Mouse (Mus musculus): Measurements from ENCODE around the gene Tigd3.

DNA sequence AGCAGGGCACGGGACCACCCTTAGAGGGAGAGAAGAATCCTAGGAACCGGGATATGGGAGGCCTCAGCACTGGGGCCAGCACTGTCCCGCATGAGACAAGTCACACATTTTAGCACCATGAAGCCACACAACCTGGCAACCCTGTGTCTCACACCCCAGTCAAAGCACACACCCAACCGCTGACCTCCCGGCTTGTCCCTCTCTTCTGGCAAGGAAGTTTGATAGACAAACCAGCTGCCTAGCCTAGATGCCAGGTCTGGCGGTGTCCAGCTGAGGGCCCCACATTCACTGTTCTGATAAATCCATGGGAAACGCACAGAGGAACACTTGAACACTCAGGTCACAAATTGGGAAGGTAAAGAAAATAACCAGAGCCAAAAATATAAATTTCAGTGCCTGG lies 48.6 kb upstream of the Tigd3 start:
- TF ChIP-seq CTCF (conservative IDR thresholded peaks at IDR 0.05; ENCODE audit: insufficient read depth, insufficient read length, low read depth, low read length) (no peak), POLR2A (IDR thresholded peaks at IDR 0.05; ENCODE audit: low read depth, low read length) (no peak)
